Mouse (Mus musculus): Measurements from ENCODE around the gene Cpeb3.

- TF ChIP-seq CTCF (IDR thresholded peaks at IDR 0.05; ENCODE audit: low read depth) (no peak), EP300 (optimal IDR thresholded peaks at IDR 0.05) (no peak)
Observed at GRCm38 (mm10) chr19:37022146-37022545, 186.3 kb downstream of the Cpeb3 start.
